Mouse (Mus musculus): ENCODE measurements at regions not wholly inside any gene's neighbourhood (a gene's known extent, or its start where the extent isn't known, plus 50 kb on each side); places are given as distances from the start of the nearest gene placed in this dataset.

DNA sequence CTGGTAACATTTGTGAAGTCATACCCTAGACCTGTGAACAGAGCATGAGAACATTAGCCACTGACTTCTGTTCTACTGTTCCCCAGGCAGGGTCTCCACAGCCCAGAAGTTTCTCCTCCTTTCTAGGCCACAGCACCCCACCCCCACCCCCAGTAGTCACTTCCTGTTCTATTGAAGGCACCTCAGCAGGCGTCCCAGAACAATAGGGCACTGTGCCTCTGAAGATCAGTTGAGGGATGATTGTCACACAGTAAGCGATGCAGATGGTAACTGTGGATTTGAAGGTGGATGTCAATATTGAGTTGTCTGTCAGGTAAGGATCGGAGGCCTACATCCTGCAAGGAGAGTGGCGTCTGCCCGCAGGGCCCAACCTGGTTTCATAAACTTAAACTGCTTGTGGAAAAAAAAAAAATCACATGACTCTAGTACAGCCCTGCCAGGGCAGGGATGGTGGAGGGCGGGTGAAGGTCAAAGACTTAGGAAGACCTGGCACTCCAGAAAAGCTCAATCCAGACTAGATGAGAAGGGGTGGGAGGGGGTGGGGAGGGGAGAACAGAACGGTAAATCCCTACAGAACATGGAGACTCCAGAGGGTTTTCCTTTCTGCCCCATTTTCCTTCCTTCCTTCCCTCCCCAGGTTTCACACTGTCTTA, 103.1 kb upstream of the Rybp start:
- 87% methylated on average over 7 of the region's 7 CpGs for WGBS
- TF ChIP-seq CTCF (IDR thresholded peaks at IDR 0.05; ENCODE audit: insufficient read depth, low read depth, low read length), result no peak
- TF ChIP-seq POLR2A (IDR thresholded peaks at IDR 0.05; ENCODE audit: insufficient read depth, low read depth, low read length), result no peak
- no peak overlapping the region for H3K27ac ChIP-seq (ENCODE audit: insufficient read depth, low read depth, low read length)
- H3K4me1 ChIP-seq (ENCODE audit: control insufficient read depth, insufficient read depth, low read length), result no peaks in the 10 kb centered on the region
- H3K4me3 ChIP-seq (ENCODE audit: insufficient read depth, low read depth, low read length), result no peak overlapping the region

DNA sequence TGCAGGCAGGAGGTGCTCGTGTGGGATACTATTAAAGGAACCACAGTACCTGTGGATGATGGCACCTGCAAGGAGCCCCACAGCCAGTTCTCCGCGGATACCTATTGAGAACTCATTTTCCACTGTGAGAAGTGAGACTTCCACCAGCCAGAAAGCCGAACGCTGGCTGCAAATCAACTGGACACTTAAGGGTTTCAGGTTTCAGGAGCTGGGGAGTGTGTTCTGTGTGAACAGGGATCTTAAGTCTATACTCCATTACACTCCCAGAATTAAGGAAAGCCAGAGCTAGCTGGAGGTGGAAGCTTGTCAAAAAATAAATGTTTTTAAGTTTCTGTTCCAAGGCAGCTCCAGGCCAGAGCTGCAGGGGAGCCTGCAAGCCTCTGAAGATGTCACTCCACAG, 99.8 kb upstream of the Rybp start:
- 0 out of 2 replicates have a peak, but pooled peaks cover 4% of the 10 kb centered on the region for H3K4me1 ChIP-seq (ENCODE audit: control insufficient read depth, insufficient read depth, low read length)
- TF ChIP-seq CTCF (IDR thresholded peaks at IDR 0.05; ENCODE audit: insufficient read depth, low read depth, low read length) (no peak), POLR2A (IDR thresholded peaks at IDR 0.05; ENCODE audit: insufficient read depth, low read depth, low read length) (no peak)
- WGBS, result 69% methylated on average over 5 of the region's 5 CpGs
- H3K27ac ChIP-seq (ENCODE audit: insufficient read depth, low read depth, low read length), result no peak overlapping the region
- H3K4me3 ChIP-seq (ENCODE audit: insufficient read depth, low read depth, low read length), result no peak overlapping the region

DNA sequence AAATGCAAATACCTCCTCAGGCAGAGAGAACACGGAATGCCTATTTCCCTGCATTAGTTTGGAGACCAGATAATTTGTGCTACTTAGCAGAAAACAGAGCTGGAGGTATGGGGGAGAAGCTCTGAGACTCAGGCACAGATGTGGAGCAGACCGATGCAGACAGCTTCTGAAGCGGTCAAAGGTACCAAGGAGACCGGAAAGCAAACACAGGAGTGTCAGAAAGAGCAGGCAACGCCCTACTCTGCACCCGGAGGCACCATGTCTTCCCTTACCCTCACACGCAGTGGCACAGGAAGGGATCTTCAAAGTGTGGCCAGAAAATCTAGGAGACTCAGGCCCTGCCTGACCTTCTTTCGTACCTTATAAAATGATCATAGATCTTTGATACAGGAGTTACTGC, 98.4 kb upstream of the Rybp start:
- no peak overlapping the region for H3K27ac ChIP-seq (ENCODE audit: insufficient read depth, low read depth, low read length)
- H3K4me1 ChIP-seq (ENCODE audit: control insufficient read depth, insufficient read depth, low read length), result 0 out of 2 replicates have a peak, but pooled peaks cover 4% of the 10 kb centered on the region
- TF ChIP-seq POLR2A (IDR thresholded peaks at IDR 0.05; ENCODE audit: insufficient read depth, low read depth, low read length) (no peak), CTCF (IDR thresholded peaks at IDR 0.05; ENCODE audit: insufficient read depth, low read depth, low read length) (no peak)
- H3K4me3 ChIP-seq (ENCODE audit: insufficient read depth, low read depth, low read length), result no peak overlapping the region
- 80% methylated on average over 8 of the region's 8 CpGs for WGBS

DNA sequence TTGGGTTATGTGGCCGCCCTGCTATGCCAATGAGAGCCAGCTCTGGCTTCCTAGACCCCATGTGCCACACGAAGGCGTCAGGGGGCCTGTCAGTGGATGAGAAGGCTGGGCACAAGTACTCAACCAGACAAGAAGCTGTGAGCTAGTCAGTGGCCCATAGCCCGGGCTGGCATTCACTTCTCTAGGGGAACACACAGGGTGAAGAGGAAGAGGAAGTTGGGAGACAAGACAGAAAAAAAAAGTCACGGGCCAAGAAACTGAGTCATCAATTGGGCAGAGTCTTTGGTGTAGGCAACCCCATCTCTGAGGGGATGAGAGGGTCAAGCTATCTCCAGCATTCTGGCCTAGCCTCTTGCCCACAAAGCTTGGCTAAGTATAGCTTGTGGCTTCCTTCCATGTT, 93.8 kb upstream of the Rybp start:
- 67% methylated on average over 5 of the region's 5 CpGs for WGBS
- Histone ChIP-seq H3K4me3 (ENCODE audit: insufficient read depth, low read depth, low read length) (no peak overlapping the region), H3K27ac (ENCODE audit: insufficient read depth, low read depth, low read length) (no peak overlapping the region), H3K4me1 (ENCODE audit: control insufficient read depth, insufficient read depth, low read length) (peaks cover 6% of the 10 kb centered on the region; the same call in 1 of the 2 replicates)
- TF ChIP-seq POLR2A (IDR thresholded peaks at IDR 0.05; ENCODE audit: insufficient read depth, low read depth, low read length), result no peak
- TF ChIP-seq CTCF (IDR thresholded peaks at IDR 0.05; ENCODE audit: insufficient read depth, low read depth, low read length), result no peak

DNA sequence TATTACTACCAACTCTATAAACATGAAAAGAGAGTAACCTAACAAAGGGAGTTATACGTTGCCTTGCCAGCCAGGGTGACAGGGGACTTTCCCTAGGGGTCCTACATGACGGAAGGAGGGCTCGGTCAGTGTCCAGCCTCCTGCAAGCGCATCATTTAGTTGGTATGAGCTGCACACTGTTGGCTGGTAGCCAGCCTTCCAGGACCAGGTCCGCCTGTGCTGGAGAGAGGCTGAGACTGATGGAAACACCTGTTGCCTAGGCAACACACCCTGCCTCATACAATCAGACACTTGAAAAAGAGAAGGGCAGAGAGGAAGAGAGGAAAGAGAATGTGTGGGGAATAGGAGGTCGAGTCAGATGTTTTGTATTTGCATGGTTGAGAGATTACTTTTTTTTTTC, 93.3 kb upstream of the Rybp start:
- Histone ChIP-seq H3K4me3 (ENCODE audit: insufficient read depth, low read depth, low read length) (no peak overlapping the region), H3K27ac (ENCODE audit: insufficient read depth, low read depth, low read length) (no peak overlapping the region), H3K4me1 (ENCODE audit: control insufficient read depth, insufficient read depth, low read length) (peaks cover 6% of the 10 kb centered on the region; the same call in 1 of the 2 replicates)
- 43% methylated on average over 6 of the region's 6 CpGs for WGBS
- TF ChIP-seq POLR2A (IDR thresholded peaks at IDR 0.05; ENCODE audit: insufficient read depth, low read depth, low read length), result no peak
- TF ChIP-seq CTCF (IDR thresholded peaks at IDR 0.05; ENCODE audit: insufficient read depth, low read depth, low read length), result no peak

DNA sequence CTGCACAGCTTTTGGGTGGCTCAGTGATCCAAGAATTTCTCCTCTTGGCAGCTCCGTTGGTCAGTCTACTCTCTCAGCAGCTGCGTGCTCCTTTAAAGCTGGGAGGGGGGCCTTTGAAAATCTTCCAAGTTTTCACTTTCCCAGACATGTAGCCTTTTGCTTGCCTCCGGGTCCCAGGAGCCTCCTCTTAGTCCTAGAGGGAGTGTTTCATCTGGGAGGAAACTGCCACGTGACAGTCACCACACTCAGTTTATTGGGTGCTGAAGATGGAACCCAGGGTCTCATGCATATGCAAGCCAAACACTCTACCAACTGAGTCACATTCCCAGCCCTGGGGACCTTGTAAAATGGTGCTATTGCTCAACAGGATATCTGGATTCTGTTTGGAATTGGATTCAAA, 92.5 kb upstream of the Rybp start:
- no peak for TF ChIP-seq CTCF (IDR thresholded peaks at IDR 0.05; ENCODE audit: insufficient read depth, low read depth, low read length)
- no peak for TF ChIP-seq POLR2A (IDR thresholded peaks at IDR 0.05; ENCODE audit: insufficient read depth, low read depth, low read length)
- no peak overlapping the region for H3K27ac ChIP-seq (ENCODE audit: insufficient read depth, low read depth, low read length)
- no peak overlapping the region for H3K4me3 ChIP-seq (ENCODE audit: insufficient read depth, low read depth, low read length)
- H3K4me1 ChIP-seq (ENCODE audit: control insufficient read depth, insufficient read depth, low read length), result peaks cover 6% of the 10 kb centered on the region; the same call in 1 of the 2 replicates
- 47% methylated on average over 4 of the region's 4 CpGs for WGBS

DNA sequence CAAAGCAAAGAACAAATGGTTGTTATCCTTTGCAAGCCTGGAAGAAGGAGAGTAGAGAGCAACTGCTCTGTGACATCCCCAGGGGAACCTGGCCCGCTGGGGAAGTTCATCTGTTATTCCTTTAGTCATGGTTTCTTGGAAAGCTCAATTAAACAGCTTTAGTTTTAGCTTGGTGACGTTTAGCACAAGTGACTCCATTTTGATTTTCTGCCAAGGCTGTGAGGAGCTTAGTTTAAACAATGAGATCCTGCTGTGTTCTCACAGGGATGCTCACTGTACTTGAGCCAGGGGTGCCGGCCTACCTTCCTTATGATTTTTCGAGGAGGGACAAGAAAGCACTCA, 91.2 kb upstream of the Rybp start:
- Histone ChIP-seq H3K4me3 (ENCODE audit: insufficient read depth, low read depth, low read length) (no peak overlapping the region), H3K4me1 (ENCODE audit: control insufficient read depth, insufficient read depth, low read length) (peaks cover 2% of the 10 kb centered on the region; the same call in 1 of the 2 replicates), H3K27ac (ENCODE audit: insufficient read depth, low read depth, low read length) (no peak overlapping the region)
- TF ChIP-seq POLR2A (IDR thresholded peaks at IDR 0.05; ENCODE audit: insufficient read depth, low read depth, low read length), result no peak
- no peak for TF ChIP-seq CTCF (IDR thresholded peaks at IDR 0.05; ENCODE audit: insufficient read depth, low read depth, low read length)
- WGBS, result 50% methylated on average over 4 of the region's 4 CpGs

DNA sequence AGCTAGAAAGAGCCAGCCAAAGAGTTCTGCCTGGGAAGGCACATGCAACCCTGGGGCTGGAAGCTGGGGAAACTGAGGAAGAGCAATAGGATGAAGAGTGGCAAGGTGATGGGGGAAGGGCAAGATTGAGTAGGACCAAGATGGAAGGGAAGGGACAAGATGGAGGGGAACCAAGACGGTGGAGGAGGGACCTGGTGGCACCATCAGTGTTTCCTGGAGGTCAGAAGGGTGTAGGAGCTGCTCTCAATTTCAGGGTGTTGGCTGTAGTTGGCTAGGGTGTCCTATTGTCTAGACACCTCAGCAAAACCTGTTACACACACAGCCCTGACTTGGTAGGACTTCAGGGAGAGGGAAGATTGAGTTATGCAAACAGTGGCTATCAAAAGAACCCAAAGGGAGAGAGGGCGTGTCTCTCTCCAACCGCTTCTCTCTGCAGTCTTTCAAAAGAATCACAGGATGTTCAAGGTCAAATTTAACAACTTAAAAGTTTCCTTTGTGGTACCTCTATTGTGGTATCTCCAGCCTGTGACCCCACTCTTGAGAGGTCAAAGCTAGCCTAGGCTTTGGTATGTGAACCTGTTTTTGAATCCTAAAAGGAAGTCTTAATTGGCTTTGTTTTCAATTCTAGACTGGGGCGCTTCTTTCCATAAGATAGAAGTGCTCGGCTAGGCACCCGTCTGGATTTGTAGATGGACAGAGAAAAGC, 90.7 kb upstream of the Rybp start:
- Histone ChIP-seq H3K27ac (ENCODE audit: insufficient read depth, low read depth, low read length) (no peak overlapping the region), H3K4me3 (ENCODE audit: insufficient read depth, low read depth, low read length) (no peak overlapping the region), H3K4me1 (ENCODE audit: control insufficient read depth, insufficient read depth, low read length) (peaks cover 2% of the 10 kb centered on the region; the same call in 1 of the 2 replicates)
- TF ChIP-seq CTCF (IDR thresholded peaks at IDR 0.05; ENCODE audit: insufficient read depth, low read depth, low read length), result no peak
- TF ChIP-seq POLR2A (IDR thresholded peaks at IDR 0.05; ENCODE audit: insufficient read depth, low read depth, low read length), result no peak
- 80% methylated on average over 6 of the region's 6 CpGs for WGBS

DNA sequence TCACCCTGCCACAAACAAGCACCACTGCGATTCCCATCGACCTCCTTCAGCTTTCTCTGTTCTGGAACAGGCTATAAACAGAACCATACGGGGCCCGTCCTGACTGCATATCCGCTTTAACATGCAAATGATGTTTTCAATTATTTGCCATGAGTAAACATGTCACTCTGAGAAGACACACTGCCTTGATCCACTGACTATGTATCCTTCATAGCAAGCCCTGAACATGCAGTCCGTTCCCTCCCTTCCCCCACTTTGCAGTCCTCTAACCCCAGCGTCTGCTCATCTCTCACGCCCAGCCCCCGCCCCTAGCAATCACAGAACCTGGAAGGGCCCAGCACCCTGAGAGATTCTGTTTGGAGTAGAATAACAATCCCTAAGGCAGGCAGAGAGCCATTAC, 89.4 kb upstream of the Rybp start:
- 50% methylated on average over 9 of the region's 9 CpGs for WGBS
- TF ChIP-seq CTCF (IDR thresholded peaks at IDR 0.05; ENCODE audit: insufficient read depth, low read depth, low read length) (no peak), POLR2A (IDR thresholded peaks at IDR 0.05; ENCODE audit: insufficient read depth, low read depth, low read length) (no peak)
- H3K27ac ChIP-seq (ENCODE audit: insufficient read depth, low read depth, low read length), result no peak overlapping the region
- H3K4me3 ChIP-seq (ENCODE audit: insufficient read depth, low read depth, low read length), result no peak overlapping the region
- peaks cover 2% of the 10 kb centered on the region; the same call in 1 of the 2 replicates for H3K4me1 ChIP-seq (ENCODE audit: control insufficient read depth, insufficient read depth, low read length)

Data from olfactory bulb, adult 2 months (tissue).